Mouse (Mus musculus): ENCODE results near the gene Mrrf. TPM values are rescaled to one million over a fixed set of nuclear protein-coding genes. Genes with fewer than 3 reads are reported as not detected.
"Not testable (repeated sequence)": the region's sequence is repeated elsewhere in the genome, so short reads cannot be mapped to it uniquely, and the experiment has no call there.

The Mrrf gene
- polyA plus RNA-seq, 1 experiment: 33.1 TPM

- Histone ChIP-seq H3K4me1 (ENCODE audit: control insufficient read depth, insufficient read depth, insufficient read length, low read length) (peaks cover 11% of the 10 kb centered on the region), H3K27ac (replicated peaks; ENCODE audit: low read depth, low read length) (no peak overlapping the region), H3K4me3 (ENCODE audit: insufficient read depth, low read depth, low read length) (peak overlapping the region; percentile 61)
Measured at GRCm38 (mm10) chr2:36104436-36104955, 31.7 kb upstream of the Mrrf start.

GRCm38 (mm10) chr2:36104956-36105741, 31.0 kb upstream of the Mrrf start, which contains the start of gene Lhx6:
Lhx6 (minus strand) TSS chr2:36105408.
- no peak within 1 kb of the TSS for H3K27ac ChIP-seq (replicated peaks; ENCODE audit: low read depth, low read length)

GRCm38 (mm10) chr2:36108615-36109014, 27.6 kb upstream of the Mrrf start:
- H3K4me3 ChIP-seq (ENCODE audit: insufficient read depth, low read depth, low read length): no peak overlapping the region
- peaks cover 8% of the 10 kb centered on the region for H3K4me1 ChIP-seq (ENCODE audit: control insufficient read depth, insufficient read depth, insufficient read length, low read length)
- no peak overlapping the region for H3K27ac ChIP-seq (replicated peaks; ENCODE audit: low read depth, low read length)

More at GRCm38 (mm10) chr2:36104956-36105741, 31.0 kb upstream of the Mrrf start, which contains the start of gene Lhx6:
- Histone ChIP-seq H3K4me1 (ENCODE audit: control insufficient read depth, insufficient read depth, insufficient read length, low read length) (peaks cover 11% of the 10 kb centered on the region), H3K4me3 (ENCODE audit: insufficient read depth, low read depth, low read length) (peak within 1 kb of the TSS; percentile 61)

GRCm38 (mm10) chr2:36112632-36113031, 23.6 kb upstream of the Mrrf start:
- Histone ChIP-seq H3K27ac (replicated peaks; ENCODE audit: low read depth, low read length) (no peak overlapping the region), H3K4me3 (ENCODE audit: insufficient read depth, low read depth, low read length) (no peak overlapping the region), H3K4me1 (ENCODE audit: control insufficient read depth, insufficient read depth, insufficient read length, low read length) (peaks cover 4% of the 10 kb centered on the region; the same call in 1 of the 2 replicates)

GRCm38 (mm10) chr2:36126795-36127429, 9.3 kb upstream of the Mrrf start:
- no peak overlapping the region for H3K4me3 ChIP-seq (ENCODE audit: insufficient read depth, low read depth, low read length)
- H3K4me1 ChIP-seq (ENCODE audit: control insufficient read depth, insufficient read depth, insufficient read length, low read length): peaks cover 9% of the 10 kb centered on the region
- H3K27ac ChIP-seq (replicated peaks; ENCODE audit: low read depth, low read length): no peak overlapping the region

GRCm38 (mm10) chr2:36127973-36128372, 8.2 kb upstream of the Mrrf start:
- H3K27ac ChIP-seq (replicated peaks; ENCODE audit: low read depth, low read length): peak overlapping the region; percentile 19
- H3K4me3 ChIP-seq (ENCODE audit: insufficient read depth, low read depth, low read length): no peak overlapping the region
- H3K4me1 ChIP-seq (ENCODE audit: control insufficient read depth, insufficient read depth, insufficient read length, low read length): peaks cover 9% of the 10 kb centered on the region

GRCm38 (mm10) chr2:36129051-36129450, 7.1 kb upstream of the Mrrf start:
- Histone ChIP-seq H3K4me3 (ENCODE audit: insufficient read depth, low read depth, low read length) (no peak overlapping the region), H3K4me1 (ENCODE audit: control insufficient read depth, insufficient read depth, insufficient read length, low read length) (peaks cover 9% of the 10 kb centered on the region), H3K27ac (replicated peaks; ENCODE audit: low read depth, low read length) (peak overlapping the region; percentile 58)

- Histone ChIP-seq H3K27ac (replicated peaks; ENCODE audit: low read depth, low read length) (peak overlapping the region; percentile 99), H3K4me1 (ENCODE audit: control insufficient read depth, insufficient read depth, insufficient read length, low read length) (peaks cover 8% of the 10 kb centered on the region; the same call in 1 of the 2 replicates), H3K4me3 (ENCODE audit: insufficient read depth, low read depth, low read length) (peak overlapping the region; percentile 87)
Measured at GRCm38 (mm10) chr2:36135887-36136286, 302 bp upstream of the Mrrf start.

- no peak overlapping the region for H3K4me3 ChIP-seq (ENCODE audit: insufficient read depth, low read depth, low read length)
- H3K27ac ChIP-seq (replicated peaks; ENCODE audit: low read depth, low read length): peak overlapping the region; percentile 43; the same call in 1 of the 2 replicates
- peaks cover 8% of the 10 kb centered on the region; the same call in 1 of the 2 replicates for H3K4me1 ChIP-seq (ENCODE audit: control insufficient read depth, insufficient read depth, insufficient read length, low read length)
Measured at GRCm38 (mm10) chr2:36139096-36139495, 2.9 kb downstream of the Mrrf start.

- Histone ChIP-seq H3K4me3 (ENCODE audit: insufficient read depth, low read depth, low read length) (no peak overlapping the region), H3K4me1 (ENCODE audit: control insufficient read depth, insufficient read depth, insufficient read length, low read length) (no peaks in the 10 kb centered on the region), H3K27ac (replicated peaks; ENCODE audit: low read depth, low read length) (no peak overlapping the region)
Measured at GRCm38 (mm10) chr2:36148876-36149365, 12.7 kb downstream of the Mrrf start.

GRCm38 (mm10) chr2:36152401-36152800, 16.2 kb downstream of the Mrrf start:
- not testable (repeated sequence) for H3K27ac ChIP-seq (replicated peaks; ENCODE audit: low read depth, low read length); H3K4me3 ChIP-seq (ENCODE audit: insufficient read depth, low read depth, low read length); H3K4me1 ChIP-seq (ENCODE audit: control insufficient read depth, insufficient read depth, insufficient read length, low read length)

GRCm38 (mm10) chr2:36157461-36157860, 21.3 kb downstream of the Mrrf start:
- H3K27ac ChIP-seq (replicated peaks; ENCODE audit: low read depth, low read length): no peak overlapping the region
- no peaks in the 10 kb centered on the region for H3K4me1 ChIP-seq (ENCODE audit: control insufficient read depth, insufficient read depth, insufficient read length, low read length)
- H3K4me3 ChIP-seq (ENCODE audit: insufficient read depth, low read depth, low read length): no peak overlapping the region

- Histone ChIP-seq H3K27ac (replicated peaks; ENCODE audit: low read depth, low read length) (no peak overlapping the region), H3K4me1 (ENCODE audit: control insufficient read depth, insufficient read depth, insufficient read length, low read length) (no peaks in the 10 kb centered on the region), H3K4me3 (ENCODE audit: insufficient read depth, low read depth, low read length) (no peak overlapping the region)
Measured at GRCm38 (mm10) chr2:36159336-36159735, 23.1 kb downstream of the Mrrf start.

- Histone ChIP-seq H3K27ac (replicated peaks; ENCODE audit: low read depth, low read length) (no peak overlapping the region), H3K4me1 (ENCODE audit: control insufficient read depth, insufficient read depth, insufficient read length, low read length) (peaks cover 13% of the 10 kb centered on the region), H3K4me3 (ENCODE audit: insufficient read depth, low read depth, low read length) (no peak overlapping the region)
Measured at GRCm38 (mm10) chr2:36167990-36168618, 31.9 kb downstream of the Mrrf start.

GRCm38 (mm10) chr2:36169176-36169575, 33.0 kb downstream of the Mrrf start:
- H3K27ac ChIP-seq (replicated peaks; ENCODE audit: low read depth, low read length): no peak overlapping the region
- H3K4me1 ChIP-seq (ENCODE audit: control insufficient read depth, insufficient read depth, insufficient read length, low read length): peaks cover 13% of the 10 kb centered on the region
- no peak overlapping the region for H3K4me3 ChIP-seq (ENCODE audit: insufficient read depth, low read depth, low read length)
